Mouse (Mus musculus) left cerebral cortex, postnatal 4 days (tissue): ENCODE results near the gene Prnp. TPM values are rescaled to one million over a fixed set of nuclear protein-coding genes. Genes with fewer than 3 reads are reported as not detected.

Experiments used
- DNase-seq: peaks from one replicate; pipeline ENCODE4 v3.0.0-alpha.2; 2022
- intact Hi-C: fragments of 180-260 bp; cut with DNase I; formaldehyde crosslinking; loops from one replicate; pipeline ENCODE4 v1.15.1; 2025
- total RNA-seq, 2 experiments: library from RNA; stranded (reverse); gene quantifications; 2 replicates each; pipeline ENCODE4 v1.2.3; 2021

The Prnp gene
- 100 to 1,000 TPM; 227 to 254 TPM for total RNA-seq

GRCm38 (mm10) chr2:131909683-131910572, at the start of gene Prnp, which contains the start of gene Prn:
Gene Prnp (plus strand): TSS chr2:131909928.
Gene Prn (plus strand): TSS chr2:131909957.
- DNase-seq, result peak; percentile 96
- intact Hi-C loops, result no loop called here

GRCm38 (mm10) chr2:131862617-131863275, 47.0 kb upstream of the Prnp start:
- no peak for DNase-seq
- intact Hi-C loops, result no loop called here

GRCm38 (mm10) chr2:131863472-131863871, 46.3 kb upstream of the Prnp start:
- intact Hi-C loops, result no loop called here
- DNase-seq, result no peak

- no peak for DNase-seq
- intact Hi-C loops, result no loop called here
Measured at GRCm38 (mm10) chr2:131864262-131864796, 45.4 kb upstream of the Prnp start.

GRCm38 (mm10) chr2:131866676-131867075, 43.1 kb upstream of the Prnp start:
- no peak for DNase-seq
- intact Hi-C loops, result no loop called here

GRCm38 (mm10) chr2:131868983-131869382, 40.7 kb upstream of the Prnp start:
- DNase-seq, result no peak

GRCm38 (mm10) chr2:131873376-131873775, 36.4 kb upstream of the Prnp start:
- DNase-seq, result no peak
- intact Hi-C loops, result loop anchor here (2.0 kb wide), 1 partner anchor 67 kb away; no protein-coding TSS in a partner anchor

More at GRCm38 (mm10) chr2:131868983-131869382, 40.7 kb upstream of the Prnp start:
- intact Hi-C loops, result no loop called here

- intact Hi-C loops, result no loop called here
- no peak for DNase-seq
Measured at GRCm38 (mm10) chr2:131876551-131877265, 33.0 kb upstream of the Prnp start.

- intact Hi-C loops, result no loop called here
- DNase-seq, result no peak
Measured at GRCm38 (mm10) chr2:131881766-131882165, 28.0 kb upstream of the Prnp start.

GRCm38 (mm10) chr2:131883136-131883535, 26.6 kb upstream of the Prnp start:
- no peak for DNase-seq
- intact Hi-C loops, result no loop called here

- intact Hi-C loops, result no loop called here
- DNase-seq, result no peak
Measured at GRCm38 (mm10) chr2:131886503-131887160, 23.1 kb upstream of the Prnp start.

GRCm38 (mm10) chr2:131888233-131888632, 21.5 kb upstream of the Prnp start:
- DNase-seq, result no peak
- intact Hi-C loops, result no loop called here

GRCm38 (mm10) chr2:131892534-131892933, 17.2 kb upstream of the Prnp start:
- intact Hi-C loops, result loop anchor here (10.0 kb wide), 1 partner anchor 48 kb away; no protein-coding TSS in a partner anchor
- DNase-seq, result no peak

GRCm38 (mm10) chr2:131895106-131895505, 14.6 kb upstream of the Prnp start:
- DNase-seq, result no peak
- intact Hi-C loops, result loop anchor here (10.0 kb wide), 1 partner anchor 50 kb away; no protein-coding TSS in a partner anchor

- intact Hi-C loops, result loop anchor here (10.0 kb wide), 1 partner anchor 51 kb away; no protein-coding TSS in a partner anchor
- no peak for DNase-seq
Measured at GRCm38 (mm10) chr2:131896011-131896410, 13.7 kb upstream of the Prnp start.

- DNase-seq, result no peak
- intact Hi-C loops, result loop anchor here (10.0 kb wide), 1 partner anchor 53 kb away; no protein-coding TSS in a partner anchor
Measured at GRCm38 (mm10) chr2:131897336-131898109, 12.2 kb upstream of the Prnp start.

GRCm38 (mm10) chr2:131902423-131902822, 7.3 kb upstream of the Prnp start:
- intact Hi-C loops, result no loop called here
- DNase-seq, result no peak

- DNase-seq, result no peak
- intact Hi-C loops, result no loop called here
Measured at GRCm38 (mm10) chr2:131902867-131903266, 6.9 kb upstream of the Prnp start.

- intact Hi-C loops, result no loop called here
- no peak for DNase-seq
Measured at GRCm38 (mm10) chr2:131905025-131905424, 4.7 kb upstream of the Prnp start.
